Mouse (Mus musculus) lung, adult 2 months (tissue): ENCODE measurements around the gene Hinfp.

Source experiments
- CTCF ChIP-seq: fragments of 200-500 bp; IDR thresholded peaks from 2 replicates; pipeline ENCODE4 v1.5.1; 2011; ENCODE audit warnings: mild to moderate bottlenecking, low read length, control low read depth; ENCODE audit not compliant: insufficient read depth
- POLR2A ChIP-seq: fragments of 200-500 bp; IDR thresholded peaks from 2 replicates; pipeline ENCODE4 v1.6.1; 2011; ENCODE audit warnings: low read depth, mild to moderate bottlenecking, control low read depth, low read length, borderline replicate concordance; ENCODE audit errors: extremely low read depth

- no peak for TF ChIP-seq CTCF
- no peak for TF ChIP-seq POLR2A
Observed at GRCm38 (mm10) chr9:44306532-44306931, 1.1 kb upstream of the Hinfp start.
